Mouse (Mus musculus) ovary, adult 2 months (tissue): Measurements from ENCODE around the gene Ep300. TPM values are rescaled to one million over a fixed set of nuclear protein-coding genes. Genes with fewer than 3 reads are reported as not detected.

Experiments used
- polyA plus RNA-seq: library from polyadenylated mRNA; depleted of rRNA; stranded (reverse); fragments of >200 nt; gene quantifications from 2 replicates; pipeline ENCODE4 v1.2.3, GENCODE M21; 2012; rRNA removed

Gene Ep300
- polyA plus RNA-seq = 27.6 and 28.9 TPM in 2 replicates

DNA sequence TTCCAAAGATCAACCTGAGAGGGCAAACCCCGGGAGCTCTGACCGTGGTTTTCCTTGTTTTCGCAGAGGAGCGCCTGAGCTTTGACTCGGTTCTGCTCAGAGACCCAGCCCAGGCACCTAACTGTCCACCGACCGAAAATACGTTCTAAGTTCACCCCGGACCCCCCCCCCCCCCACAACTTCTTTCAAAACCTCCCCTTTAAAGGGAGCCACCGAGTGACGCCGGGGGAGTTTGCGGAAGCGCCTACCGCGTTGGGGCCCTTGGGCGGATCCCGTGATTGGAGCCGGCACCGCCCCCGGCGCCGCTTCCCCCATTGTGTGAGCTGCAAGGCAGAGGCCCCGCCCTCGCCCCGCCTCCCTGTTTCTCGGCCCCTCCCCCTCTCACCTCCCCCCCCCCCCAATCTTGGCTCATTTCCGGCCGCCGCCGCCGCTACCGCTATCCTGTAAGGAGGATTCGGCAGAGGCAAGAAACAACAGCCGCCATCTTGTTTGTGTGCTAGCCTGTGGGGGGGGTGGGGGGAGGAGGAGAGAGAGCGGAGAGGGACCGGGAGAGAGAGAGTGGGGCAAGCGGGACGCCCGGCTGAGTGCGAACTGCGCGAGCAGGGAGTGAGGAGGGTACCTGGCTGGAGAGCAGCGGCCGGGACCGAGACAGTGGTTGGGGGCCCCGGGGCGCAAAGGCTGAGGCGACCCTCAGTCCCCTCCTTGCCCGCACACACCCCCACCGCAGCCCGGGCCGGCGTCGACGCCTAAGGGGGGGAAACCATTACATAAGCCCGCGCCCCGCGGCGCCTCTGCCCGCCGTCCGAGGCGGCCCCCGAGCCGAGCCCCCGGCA, at the start of gene Ep300:
Gene Ep300 (plus strand): TSS at position 439 of the 833 bp plus-strand sequence.

GRCm38 (mm10) chr15:81663697-81664561, 78.8 kb downstream of the Ep300 start, which contains the start of gene L3mbtl2:
L3mbtl2 (plus strand) TSS chr15:81663889.

GRCm38 (mm10) chr15:81697175-81697574, 112.0 kb downstream of the Ep300 start, which contains the start of gene Chadl:
Chadl (minus strand) TSS chr15:81697287.

Other genes with a start within 250 kb of the Ep300 start
- 22.2 and 27.5 TPM in 2 replicates for gene Slc25a17, start 224.5 kb upstream of the Ep300 start, polyA plus RNA-seq
- gene St13, start 185.3 kb upstream of the Ep300 start, polyA plus RNA-seq = 20.5 and 31.5 TPM in 2 replicates
- 7.1 and 9.4 TPM in 2 replicates for gene Xpnpep3, start 185.2 kb upstream of the Ep300 start, polyA plus RNA-seq
- not detected in 2 replicates for gene Dnajb7, start 177.1 kb upstream of the Ep300 start, polyA plus RNA-seq
- gene Rbx1, start 119.1 kb upstream of the Ep300 start, polyA plus RNA-seq = 23.7 and 32.7 TPM in 2 replicates
- 15.9 and 17.1 TPM in 2 replicates for gene L3mbtl2, start 78.5 kb downstream of the Ep300 start, polyA plus RNA-seq
- gene Chadl, start 111.9 kb downstream of the Ep300 start, polyA plus RNA-seq = 8.5 and 15.1 TPM in 2 replicates
- 61.3 and 67.9 TPM in 2 replicates for gene Zc3h7b, start 159.7 kb downstream of the Ep300 start, polyA plus RNA-seq
- gene Rangap1, start 160.2 kb downstream of the Ep300 start, polyA plus RNA-seq = 33.3 and 36.8 TPM in 2 replicates
- gene Tef, start 217.1 kb downstream of the Ep300 start, polyA plus RNA-seq = 61.6 and 63.8 TPM in 2 replicates